Mouse (Mus musculus) brain, embryonic 18.5 days (tissue): ENCODE measurements around the gene Slc2a9.
"Not testable (repeated sequence)": the region's sequence is repeated elsewhere in the genome, so short reads cannot be mapped to it uniquely, and the experiment has no call there.

Experiments used
- DNase-seq: peaks from one replicate; pipeline ENCODE4 v3.0.0-alpha.2; 2012; ENCODE audit warnings: low read depth, low spot score

The Slc2a9 gene

DNA sequence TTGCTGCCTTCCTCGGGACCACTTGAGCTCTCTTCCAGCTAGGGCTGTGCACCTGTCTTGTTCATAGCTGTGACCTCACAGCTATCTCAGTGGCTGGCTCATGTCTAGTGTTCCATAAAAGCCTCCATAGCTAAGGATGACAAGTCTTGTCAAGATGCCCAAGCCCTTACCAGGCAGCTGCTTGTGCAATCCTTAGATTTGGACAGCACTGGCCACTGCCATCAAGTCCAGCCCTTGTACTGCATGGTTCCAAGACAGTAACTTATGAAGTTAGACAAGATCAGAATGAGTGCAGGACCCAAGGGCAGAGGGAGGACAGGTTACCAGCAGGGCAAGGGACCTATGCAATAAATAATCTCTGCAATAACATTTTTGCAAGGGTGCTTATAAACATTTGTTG is 1.2 kb upstream of the Slc2a9 start:
- no peak for DNase-seq

DNA sequence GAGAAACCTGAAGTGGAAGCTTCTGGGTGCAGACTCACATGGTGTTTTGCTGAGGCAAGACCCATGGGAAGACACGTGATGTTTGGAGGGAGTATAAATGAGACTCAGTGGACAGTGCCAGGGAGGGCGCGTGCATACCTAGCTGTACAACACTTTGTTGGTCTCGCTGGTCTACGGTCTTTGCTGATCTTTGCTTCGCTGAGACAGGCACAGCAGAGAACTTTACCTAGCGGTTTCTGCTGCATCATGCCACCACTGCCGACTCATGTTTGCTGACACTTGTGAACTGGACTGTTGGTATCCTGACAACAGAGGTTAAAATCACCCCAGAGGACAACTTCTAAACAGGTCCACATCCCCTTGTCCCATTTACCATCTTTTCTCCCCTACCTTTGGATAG is 2.9 kb downstream of the Slc2a9 start:
- no peak for DNase-seq

DNA sequence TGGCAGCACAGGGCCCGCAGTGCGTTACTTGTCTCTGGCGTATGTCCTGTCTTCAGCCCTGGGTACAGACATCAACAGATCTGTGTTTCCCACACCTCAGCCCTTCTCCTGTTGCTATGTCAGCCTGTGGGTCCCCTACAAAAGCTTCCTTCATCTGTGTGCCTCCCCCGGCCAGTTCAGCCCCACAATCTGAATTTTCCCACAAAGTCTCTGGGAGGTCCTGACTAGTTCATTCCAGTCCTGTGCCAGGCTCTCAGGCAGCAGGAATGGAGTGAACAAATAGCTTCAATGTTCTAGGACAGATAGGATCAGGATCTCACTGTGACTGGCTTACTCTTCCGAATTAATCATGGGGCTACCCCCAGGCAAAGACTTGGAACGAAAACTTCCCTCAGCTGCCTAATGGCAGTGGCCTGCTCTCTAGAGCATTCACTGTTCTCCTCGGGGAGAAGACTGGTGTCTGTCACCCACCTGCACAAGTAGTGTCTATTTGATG is 3.6 kb downstream of the Slc2a9 start:
- no peak for DNase-seq

DNA sequence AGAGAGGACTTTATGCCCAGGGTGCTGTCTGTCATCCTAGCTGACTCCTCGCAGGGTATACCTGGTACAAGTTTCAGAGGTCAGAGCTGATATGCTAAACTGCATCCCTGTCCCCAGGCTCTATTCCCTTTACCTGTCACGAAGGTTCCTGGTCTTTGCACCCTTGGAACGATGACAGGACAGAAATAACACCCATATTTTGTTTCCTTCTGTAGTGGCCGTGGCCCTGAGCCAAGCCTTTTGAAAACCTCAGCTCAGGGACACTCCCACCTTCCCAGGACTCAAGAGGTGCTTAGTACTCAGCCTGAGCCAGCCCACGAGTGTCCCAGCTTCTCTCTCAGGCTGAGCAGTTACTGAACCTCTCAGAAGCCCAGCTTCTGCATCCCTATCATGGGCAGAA is 4.5 kb downstream of the Slc2a9 start:
- DNase-seq: no peak

DNA sequence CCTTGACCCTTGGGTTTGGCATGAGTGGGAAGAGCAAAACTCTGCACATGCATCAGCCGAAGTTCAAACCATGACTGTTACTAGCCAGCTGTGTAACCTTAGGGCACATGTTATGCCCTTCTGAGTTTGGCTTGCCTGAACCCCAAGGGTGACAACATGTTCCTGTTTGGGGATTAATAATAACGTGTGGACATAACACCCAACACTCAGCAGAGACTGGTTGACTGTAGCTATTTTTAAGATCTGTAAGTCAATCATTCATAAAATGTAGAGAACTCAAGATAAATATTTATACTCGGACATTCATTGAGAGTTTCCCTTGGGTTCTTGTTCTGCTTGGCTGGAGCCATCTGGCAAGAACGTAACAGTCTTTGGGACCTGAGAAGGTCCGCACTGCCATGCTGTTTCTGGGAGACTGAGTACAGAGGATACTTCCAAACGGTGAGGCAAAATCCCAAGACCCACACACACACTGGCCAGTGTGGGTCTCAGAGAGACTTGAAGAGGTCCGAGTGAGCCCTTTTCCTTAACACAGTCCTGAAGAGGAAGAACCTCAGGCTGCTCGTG is 6.4 kb downstream of the Slc2a9 start:
- DNase-seq: no peak

DNA sequence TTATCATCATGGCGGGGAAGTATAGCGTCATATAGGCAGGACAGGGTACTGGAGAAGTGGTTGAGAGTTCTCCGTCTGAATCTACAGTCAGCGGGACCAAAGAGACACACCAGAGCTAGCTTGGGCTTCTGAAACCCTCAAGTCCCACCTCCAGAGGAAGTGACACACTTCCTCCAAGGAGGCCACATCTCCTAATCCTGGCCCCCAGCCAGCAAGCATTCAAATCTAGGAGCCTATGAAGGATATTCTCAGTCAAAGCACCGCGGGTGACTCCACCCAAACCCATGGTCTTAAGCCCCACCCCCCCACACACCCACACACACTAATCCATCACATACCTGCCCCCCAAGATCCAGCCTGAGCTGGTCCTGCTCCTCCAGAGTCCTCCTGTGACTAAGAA is 9.1 kb downstream of the Slc2a9 start:
- DNase-seq: no peak

DNA sequence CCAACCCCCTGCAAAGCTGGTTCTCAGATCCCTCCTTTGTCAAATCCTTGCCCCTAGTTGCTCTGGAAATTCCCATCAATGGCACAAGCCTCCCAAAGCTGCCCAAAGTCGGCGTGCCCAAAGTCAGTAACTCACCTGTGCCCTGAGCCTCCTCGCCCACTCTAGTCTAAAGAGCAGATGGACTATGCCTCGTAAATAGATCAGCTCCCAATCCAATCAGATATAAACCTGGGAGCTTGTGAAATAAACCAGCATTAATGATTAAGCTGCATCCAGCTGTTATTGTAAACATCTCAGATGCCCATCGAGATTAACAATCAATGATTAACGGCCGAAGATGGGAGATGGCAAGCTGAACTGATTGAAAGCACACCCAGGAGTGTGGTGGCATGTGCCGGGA is 11.2 kb downstream of the Slc2a9 start:
- no peak for DNase-seq

DNA sequence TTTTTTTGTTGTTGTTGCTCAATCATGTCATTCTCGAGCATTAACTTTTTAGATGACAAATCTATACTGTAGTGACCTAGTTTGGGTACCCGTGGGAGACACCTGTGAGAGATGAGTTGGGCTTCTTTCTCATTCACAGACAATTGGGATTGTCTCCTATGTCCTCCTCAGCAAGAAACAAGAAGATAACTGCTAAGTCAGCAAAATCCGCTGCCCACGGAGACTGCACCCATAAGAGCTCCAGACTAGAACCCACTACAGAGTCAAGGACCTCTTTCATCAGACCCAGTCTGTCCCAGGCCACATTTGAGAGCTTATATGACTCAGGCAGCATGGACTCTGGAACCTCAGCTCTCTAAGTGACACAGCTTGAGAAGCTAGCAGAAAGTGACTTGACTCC is 13.2 kb downstream of the Slc2a9 start:
- DNase-seq: no peak

DNA sequence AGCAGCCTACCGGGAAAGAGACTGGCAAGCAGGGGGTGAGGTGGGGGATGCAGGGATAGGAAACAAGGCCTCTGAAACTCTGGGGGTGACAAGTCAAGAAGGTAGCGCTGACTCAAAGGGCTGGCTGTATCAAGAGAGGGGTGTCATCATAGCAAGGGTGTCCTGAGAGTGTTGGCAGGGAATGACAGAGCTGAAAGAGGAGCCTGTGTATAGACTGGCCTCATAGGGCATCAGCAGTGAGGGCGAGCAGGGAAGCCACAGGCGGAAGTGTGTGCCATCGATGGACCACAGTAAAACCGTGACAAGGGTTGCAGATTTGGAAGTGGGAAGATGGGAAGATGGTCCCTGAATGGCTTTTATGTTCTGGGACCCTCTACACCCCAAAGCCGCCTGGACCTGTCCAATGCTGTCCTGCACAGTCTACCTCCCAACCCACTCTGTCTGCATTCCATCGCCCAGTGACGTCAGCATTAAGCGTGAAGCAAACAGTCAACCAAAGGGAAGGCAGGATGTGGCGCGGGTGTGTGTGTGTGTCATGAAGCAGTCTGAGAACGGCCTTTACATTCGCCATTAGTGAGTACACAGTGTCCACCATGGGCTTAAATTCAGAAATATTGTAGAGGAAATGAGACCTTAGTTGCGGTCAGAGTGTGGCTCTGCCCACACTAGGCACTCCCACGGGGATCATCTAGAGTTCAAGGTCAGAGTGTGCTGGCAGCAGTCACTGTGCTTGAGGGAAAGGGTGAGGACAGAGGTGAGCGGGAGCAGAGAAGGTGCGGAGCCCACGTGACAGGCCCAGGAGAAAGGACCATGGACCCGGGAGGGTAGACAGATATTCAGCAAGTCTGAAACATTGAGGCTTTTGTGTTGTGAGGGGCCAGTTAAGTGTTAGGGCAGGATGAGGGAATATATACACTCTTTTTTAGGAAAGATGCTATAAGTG is 14.0 kb downstream of the Slc2a9 start:
- no peak for DNase-seq

DNA sequence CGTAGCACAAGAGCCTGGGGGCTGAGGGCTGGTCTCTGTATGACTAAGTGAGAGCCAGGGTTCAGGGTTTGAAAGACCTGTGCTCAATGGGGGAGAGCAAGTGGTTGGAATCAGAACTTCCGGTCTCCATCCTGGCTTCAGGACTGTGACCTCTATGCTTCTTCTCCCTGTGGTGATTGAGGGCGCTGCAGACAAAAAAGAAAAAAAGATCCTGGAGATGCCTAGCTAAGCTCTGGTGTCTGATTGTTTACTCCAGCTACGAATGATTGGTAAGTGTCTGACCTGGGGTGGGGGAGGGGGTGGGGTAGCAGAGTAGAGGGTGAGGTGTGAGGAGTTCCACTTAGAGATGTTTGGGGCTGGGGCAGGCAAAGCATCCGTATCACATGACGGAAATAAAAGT is 14.9 kb downstream of the Slc2a9 start:
- no peak for DNase-seq

DNA sequence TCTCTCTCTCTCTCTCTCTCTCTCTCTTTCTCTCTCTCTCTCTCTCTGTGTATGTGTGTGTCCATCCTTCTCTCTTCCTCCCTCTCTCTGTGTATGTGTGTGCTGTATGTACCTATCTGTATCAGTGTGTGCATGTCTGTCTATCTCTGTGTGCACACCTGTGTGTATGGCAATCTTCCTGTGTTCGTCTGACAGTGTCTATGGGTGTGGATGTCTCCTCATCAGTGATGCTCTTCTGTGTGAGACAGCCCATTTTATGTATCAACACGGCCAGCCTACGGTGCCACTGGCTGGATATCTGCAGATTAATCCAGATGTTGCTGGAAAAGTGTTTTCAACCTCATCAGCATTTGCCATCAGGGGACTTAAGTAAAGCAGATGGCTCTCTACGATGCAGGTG is 15.7 kb downstream of the Slc2a9 start:
- no peak for DNase-seq

DNA sequence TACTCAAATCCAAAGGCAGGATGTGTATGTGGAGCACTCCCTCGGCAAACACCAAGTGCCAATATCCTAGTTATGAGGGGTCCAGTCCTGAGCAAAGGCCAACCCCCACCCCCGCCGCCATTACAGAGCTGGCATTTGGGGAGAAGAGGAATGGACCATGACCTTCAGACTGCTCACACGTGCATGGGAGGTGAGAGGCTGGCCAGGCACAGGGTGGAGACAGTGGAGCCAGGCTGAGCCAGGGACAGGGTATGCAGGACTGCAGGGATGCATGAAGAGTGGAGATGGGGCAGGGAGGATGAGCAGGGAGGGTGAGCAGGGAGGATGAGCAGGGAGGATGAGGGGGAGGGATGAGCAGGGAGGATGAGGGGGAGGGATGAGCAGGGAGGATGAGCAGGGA is 17.0 kb downstream of the Slc2a9 start:
- no peak for DNase-seq

DNA sequence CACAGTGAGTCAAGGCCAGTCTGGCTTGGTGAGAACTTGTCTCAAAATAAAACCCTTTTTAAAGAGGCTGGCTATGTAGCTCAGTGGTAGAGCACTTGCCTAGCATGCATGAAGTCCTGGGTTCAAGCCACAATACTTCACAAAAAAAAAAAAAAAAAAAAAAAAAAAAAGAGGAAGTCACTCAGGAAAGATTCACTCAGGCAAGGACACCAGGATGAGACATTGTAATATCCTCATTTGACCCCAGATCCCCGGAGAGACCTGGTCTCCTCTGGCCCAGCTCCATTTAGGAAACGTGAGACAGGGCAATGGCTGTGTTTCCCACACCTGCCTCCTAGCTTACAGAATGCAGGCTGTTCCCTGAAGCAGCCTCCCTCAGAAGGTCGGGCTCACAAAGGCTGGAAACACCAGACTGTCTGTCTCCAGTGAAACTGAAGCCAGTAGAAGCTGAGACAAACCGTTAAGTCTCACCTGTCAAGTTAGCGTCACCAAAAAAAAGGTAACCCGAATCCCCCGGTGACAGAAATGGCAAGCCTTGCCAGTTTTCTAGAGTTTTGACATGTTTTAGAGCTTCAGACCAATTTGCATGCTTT is 19.3 kb downstream of the Slc2a9 start:
- no peak for DNase-seq

DNA sequence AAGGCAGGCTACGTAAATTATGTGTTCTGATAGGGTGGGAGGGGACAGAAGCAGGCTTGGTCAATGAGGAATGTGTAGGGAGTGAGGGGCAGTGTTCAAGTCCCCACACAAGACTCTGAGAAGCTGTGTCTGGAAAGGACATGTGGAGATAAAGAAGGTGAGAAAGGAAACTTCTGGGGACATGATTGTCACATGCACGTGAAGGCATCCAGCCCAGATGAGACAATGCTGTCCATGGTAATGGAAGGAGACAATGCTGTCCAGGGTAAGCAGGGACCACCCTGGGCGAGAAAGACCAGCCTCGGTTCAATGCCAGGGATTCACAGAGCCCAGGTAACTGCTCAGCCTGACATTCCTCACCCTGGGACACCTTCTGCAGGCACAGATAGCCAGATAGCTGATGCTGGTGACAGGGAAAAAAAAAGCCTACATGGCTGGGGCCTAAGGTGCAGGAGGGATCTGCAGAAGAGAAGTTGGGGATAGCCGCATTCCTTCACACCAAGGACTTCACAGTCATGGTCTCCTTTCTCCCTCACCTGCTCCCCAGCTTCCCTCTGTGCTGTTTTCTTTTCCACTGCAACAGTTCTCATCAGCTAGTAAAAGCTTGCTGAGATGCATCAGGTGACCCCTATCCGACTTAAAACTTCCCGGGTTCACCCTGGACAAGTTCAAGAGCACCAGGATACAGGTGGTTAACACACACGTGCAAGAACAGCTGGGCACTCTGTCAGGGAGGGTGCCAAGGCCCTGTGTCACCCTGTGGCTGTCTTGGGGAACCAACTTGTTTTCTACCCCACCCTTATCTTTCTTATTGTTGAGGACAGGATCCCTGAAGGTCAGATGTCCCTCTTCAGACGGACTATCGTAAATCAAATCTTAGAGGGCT is 21.9 kb downstream of the Slc2a9 start:
- DNase-seq: no peak

DNA sequence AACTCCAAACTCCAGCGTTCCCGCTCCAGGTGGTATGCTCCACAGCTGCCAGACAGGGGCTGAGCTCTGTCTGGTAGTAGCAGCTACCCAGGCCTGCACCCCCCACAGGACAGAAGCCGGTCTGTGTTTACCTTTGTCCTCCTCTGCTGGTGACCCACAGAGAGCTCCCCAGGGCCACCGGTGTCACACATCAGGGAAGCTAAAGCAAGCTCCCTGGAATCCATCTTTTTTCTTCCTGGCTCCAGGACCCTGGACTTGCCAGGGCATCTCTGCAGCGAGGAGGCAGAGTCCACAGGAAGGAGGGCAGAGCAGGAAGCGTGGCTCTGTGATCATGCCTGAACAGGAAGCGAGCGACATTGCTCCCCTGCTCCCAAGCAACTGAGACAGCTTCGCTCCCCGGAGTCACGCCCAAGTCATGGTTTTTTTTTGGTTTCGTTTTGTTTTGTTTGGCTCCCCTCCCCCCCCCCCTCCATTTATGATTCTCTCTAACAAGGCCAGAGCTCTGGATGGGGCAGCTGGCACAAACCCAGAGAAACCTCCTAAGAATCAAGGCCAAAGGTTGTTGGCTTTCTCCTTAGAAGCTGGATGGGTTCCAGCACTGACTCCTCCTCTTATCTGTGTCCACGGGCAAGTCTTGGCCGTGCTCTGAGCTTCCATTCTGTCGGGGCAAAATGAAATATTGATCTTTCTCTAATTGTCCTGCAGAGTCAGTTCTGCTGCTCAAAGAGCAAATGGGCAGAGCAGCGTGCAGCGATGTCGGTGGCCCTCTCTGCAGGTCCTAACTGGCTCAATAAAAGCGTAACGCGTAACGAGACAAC is 22.8 kb downstream of the Slc2a9 start:
- DNase-seq: no peak

DNA sequence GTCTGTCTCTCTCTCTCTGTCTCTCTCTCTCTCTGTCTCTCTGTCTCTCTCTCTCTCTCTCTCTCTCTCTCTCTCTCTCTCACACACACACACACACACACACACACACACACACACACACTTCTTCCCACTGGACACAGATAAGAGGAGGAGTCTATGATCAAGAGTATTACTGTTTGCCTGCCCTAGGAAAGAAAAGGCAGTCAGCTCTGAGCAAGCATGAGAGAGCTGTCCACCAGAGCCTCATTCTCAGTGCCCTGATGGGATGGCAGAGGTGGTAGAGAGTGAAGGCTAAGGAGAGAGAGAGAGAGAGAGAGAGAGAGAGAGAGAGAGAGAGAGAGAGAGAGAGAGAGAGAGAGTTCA is 23.4 kb downstream of the Slc2a9 start:
- DNase-seq: not testable (repeated sequence)

DNA sequence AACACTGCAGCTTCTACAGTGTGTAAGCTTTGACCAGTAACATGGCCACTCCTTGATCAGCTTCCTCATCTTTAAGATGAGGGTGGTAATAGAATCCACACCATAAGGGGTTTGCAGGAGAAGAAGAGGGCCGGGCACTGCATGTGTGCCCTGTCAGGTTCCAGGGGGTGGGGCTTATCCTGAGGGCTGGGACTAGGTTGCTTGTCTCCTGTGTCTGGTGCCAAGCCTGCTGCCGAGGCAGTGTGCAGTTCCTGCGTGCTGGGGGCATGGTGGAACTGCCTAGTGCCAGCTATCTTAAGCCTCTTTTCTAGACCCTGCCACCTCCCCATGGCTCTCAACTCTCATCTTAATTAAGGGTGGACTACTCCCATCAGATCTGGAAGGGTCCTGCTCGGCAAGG is 23.9 kb downstream of the Slc2a9 start:
- DNase-seq: no peak

DNA sequence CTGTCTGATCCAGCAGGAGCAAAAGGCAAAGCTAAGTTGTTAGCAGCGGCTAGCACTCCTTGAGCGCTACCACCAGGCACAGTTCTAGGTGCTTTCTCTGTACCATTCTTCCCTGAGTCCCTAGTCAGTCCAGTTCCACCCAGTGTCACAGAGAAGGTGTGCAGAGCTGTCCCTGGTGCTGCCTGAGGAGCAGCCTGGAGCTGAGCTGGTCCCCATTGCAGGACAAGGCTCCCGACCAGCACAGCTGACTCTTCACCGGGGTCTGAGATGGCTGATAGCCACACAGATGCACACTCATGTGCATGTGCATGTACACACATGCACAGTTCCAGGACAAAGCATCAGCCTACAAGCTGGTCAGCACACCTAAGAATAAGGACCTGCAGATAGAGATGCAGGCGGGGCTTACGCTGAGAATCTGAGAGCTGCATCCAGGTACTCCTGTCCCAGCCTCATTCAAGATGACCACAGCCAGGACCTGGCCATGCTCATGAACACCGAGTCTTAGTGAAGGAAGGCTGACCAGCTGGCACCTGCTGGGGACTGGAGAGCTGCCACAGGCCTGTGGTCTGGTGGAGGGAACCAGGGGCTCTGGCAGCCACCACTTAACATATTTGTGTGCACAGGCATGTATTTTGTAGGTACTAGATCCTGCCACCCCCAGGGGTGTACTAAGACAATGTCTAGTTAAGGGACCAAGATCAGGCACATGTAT is 25.1 kb downstream of the Slc2a9 start:
- DNase-seq: no peak

DNA sequence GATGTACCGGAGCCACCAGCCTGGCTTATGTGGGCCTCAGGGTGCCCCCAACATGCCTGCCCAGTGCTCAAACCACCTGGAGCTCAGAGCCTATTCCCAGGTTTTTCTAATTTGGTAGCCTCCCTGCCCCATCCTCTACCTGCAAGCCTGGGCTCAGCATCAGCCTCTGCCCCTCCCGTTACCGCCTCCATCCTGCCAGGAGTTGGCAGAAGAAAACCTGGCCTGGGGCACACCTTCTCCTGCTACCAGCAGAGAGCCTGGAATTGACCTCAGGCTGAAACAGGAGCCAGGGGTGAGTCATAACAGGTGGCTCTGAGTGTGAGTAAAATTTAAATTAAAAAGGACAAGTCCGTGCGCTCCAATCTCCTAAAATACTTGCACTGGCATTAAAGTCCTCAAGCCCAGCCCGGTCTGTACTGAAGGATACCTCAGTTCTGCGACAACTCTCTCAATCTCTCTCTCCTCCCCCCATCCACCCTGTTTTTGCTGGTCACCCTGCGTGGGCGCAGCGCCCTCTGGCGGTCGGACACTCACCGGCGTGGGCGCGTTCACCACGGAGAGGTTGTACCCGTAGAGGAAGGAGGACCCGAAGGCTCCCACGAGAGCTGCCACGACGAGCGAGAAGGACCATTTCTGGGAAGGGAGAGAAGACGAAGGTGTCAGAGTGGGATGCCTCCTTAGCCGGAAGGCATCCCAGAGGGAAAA is 25.9 kb downstream of the Slc2a9 start:
- DNase-seq: no peak

DNA sequence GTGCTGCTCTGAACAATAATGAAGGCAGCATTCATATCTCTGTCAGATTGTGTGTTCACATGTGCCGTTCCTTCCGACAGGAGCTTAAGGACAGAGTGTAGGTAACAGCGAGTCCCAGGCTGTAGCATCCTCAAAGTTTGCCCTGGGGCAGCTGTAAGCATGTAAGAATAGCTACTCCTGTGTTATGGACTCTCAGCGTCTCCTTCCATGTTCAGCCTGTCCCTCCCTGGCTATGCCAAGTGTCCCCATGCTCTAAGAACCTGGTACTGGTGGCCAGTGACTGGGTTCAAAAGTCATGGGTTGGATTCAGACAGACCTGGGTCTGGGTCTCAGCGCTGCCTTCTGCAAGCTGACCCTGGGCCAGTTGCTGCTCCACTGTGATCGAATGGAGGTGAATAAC is 32.1 kb downstream of the Slc2a9 start:
- no peak for DNase-seq
